Mouse (Mus musculus) embryonic facial prominence, embryonic 11.5 days (tissue): ENCODE measurements around the gene Adssl1. TPM values are rescaled to one million over a fixed set of nuclear protein-coding genes. Genes with fewer than 3 reads are reported as not detected.
A peak's percentile ranks its signal among the peaks of the same experiment; 100 is the strongest.

Experiments
- ATAC-seq: fragments of 200-750 bp; cut with Nextera tagmentation; replicated peaks from 2 replicates; pipeline ENCODE4 v1.8.0; 2017; ENCODE audit warnings: low read depth; ENCODE audit not compliant: insufficient number of reproducible peaks, low FRiP score, low TSS enrichment
- DNase-seq: peaks from one replicate; pipeline ENCODE4 v3.0.0-alpha.2; 2015; ENCODE audit warnings: low spot score
- H3K27ac ChIP-seq: fragments of 300-500 bp; sonication (generic); replicated peaks from 2 replicates; pipeline ENCODE4 v1.5.1; 2014; ENCODE audit warnings: mild to moderate bottlenecking, low read depth, low read length, control low read depth
- H3K27me3 ChIP-seq: fragments of 300-500 bp; sonication (generic); 2 replicates; pipeline ENCODE4 v1.6.1; 2014; ENCODE audit warnings: mild to moderate bottlenecking, low read length, moderate library complexity, mixed read lengths; ENCODE audit not compliant: control insufficient read depth, insufficient read depth
- H3K36me3 ChIP-seq: fragments of 300-500 bp; sonication (generic); replicated peaks from 2 replicates; pipeline ENCODE4 v1.6.1; 2014; ENCODE audit warnings: low read depth, mild to moderate bottlenecking, low read length, moderate library complexity, mixed read lengths; ENCODE audit not compliant: control insufficient read depth, insufficient read depth
- H3K4me1 ChIP-seq: fragments of 300-500 bp; sonication (generic); 2 replicates; pipeline ENCODE4 v1.6.1; 2014; ENCODE audit warnings: low read length, mixed read lengths; ENCODE audit not compliant: control insufficient read depth, insufficient read depth
- H3K4me2 ChIP-seq: fragments of 300-500 bp; sonication (generic); 2 replicates; pipeline ENCODE4 v1.6.1; 2014; ENCODE audit warnings: low read depth, mild to moderate bottlenecking, control low read depth, low read length, moderate library complexity
- H3K4me3 ChIP-seq: fragments of 300-500 bp; sonication (generic); 2 replicates; pipeline ENCODE4 v1.5.1; 2014; ENCODE audit warnings: low read depth, low read length, control low read depth
- H3K9ac ChIP-seq: fragments of 300-500 bp; sonication (generic); replicated peaks from 2 replicates; pipeline ENCODE4 v1.6.1; 2014; ENCODE audit warnings: mild to moderate bottlenecking, control low read depth, low read length
- H3K9me3 ChIP-seq: fragments of 300-500 bp; sonication (generic); replicated peaks from 2 replicates; pipeline ENCODE4 v1.6.1; 2016; ENCODE audit warnings: mild to moderate bottlenecking, low read length, inconsistent platforms, mixed read lengths; ENCODE audit not compliant: control insufficient read depth
- WGBS: fragments of 180-500 bp; shearing (Covaris S2); extraction: QIAGEN DNeasy Blood & Tissue Kit; methylation state at CpG from one replicate; pipeline ENCODE4 v1.1.7; 2014; 5-methylcytosine and 5-hydroxymethylcytosine counted together
- polyA plus RNA-seq: library from polyadenylated mRNA; unstranded; fragments of >200 nt; fragmentation: Nextera tagmentation; extraction: Ambion mirVana; gene quantifications from 2 replicates; pipeline ENCODE4 v1.2.1, GENCODE M21; 2014

Gene Adssl1
- polyA plus RNA-seq, 1 experiment from 2014 or later: 4.2 TPM

DNA sequence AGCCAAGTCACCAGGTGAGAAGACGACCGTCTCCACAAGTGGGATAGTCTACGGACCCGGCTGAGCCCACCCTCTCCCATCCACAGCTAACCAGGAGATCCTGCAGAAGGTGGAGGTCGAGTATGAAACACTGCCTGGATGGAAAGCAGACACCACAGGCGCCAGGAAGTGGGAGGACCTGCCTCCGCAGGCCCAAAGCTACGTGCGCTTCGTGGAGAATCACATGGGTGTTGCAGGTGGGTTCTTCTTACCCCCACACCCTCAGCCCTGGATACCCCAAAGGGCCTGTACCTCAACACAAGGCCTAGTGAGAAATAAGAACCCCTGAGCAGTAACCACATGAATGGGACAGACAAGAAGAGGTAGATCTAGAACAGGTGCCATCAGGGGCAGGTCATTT, 19.7 kb downstream of the Adssl1 start:
- Histone ChIP-seq H3K27me3 (no peaks in the 10 kb centered on the region), H3K27ac (no peak overlapping the region), H3K9ac (no peak overlapping the region), H3K9me3 (no peaks in the 10 kb centered on the region), H3K4me1 (no peaks in the 10 kb centered on the region), H3K4me2 (no peak overlapping the region), H3K4me3 (no peak overlapping the region), H3K36me3 (no peaks in the 10 kb centered on the region)
- DNase-seq (no peak), ATAC-seq (no peak)
- WGBS: 87% methylated on average over 10 of the region's 10 CpGs

- H3K9me3 ChIP-seq: no peaks in the 10 kb centered on the region
- ATAC-seq: no peak
- no peak overlapping the region for H3K4me2 ChIP-seq
- no peak for DNase-seq
- H3K9ac ChIP-seq: no peak overlapping the region
- H3K4me3 ChIP-seq: no peak overlapping the region
- no peak overlapping the region for H3K27ac ChIP-seq
- H3K27me3 ChIP-seq: no peaks in the 10 kb centered on the region
- 90% methylated on average over 6 of the region's 6 CpGs for WGBS
- H3K4me1 ChIP-seq: peaks cover 3% of the 10 kb centered on the region; the same call in 1 of the 2 replicates
- H3K36me3 ChIP-seq: peaks cover 3% of the 10 kb centered on the region; the same call in 1 of the 2 replicates
These were observed 23.3 kb downstream of the Adssl1 start for GRCm38 (mm10) chr12:112643126-112643525.

DNA sequence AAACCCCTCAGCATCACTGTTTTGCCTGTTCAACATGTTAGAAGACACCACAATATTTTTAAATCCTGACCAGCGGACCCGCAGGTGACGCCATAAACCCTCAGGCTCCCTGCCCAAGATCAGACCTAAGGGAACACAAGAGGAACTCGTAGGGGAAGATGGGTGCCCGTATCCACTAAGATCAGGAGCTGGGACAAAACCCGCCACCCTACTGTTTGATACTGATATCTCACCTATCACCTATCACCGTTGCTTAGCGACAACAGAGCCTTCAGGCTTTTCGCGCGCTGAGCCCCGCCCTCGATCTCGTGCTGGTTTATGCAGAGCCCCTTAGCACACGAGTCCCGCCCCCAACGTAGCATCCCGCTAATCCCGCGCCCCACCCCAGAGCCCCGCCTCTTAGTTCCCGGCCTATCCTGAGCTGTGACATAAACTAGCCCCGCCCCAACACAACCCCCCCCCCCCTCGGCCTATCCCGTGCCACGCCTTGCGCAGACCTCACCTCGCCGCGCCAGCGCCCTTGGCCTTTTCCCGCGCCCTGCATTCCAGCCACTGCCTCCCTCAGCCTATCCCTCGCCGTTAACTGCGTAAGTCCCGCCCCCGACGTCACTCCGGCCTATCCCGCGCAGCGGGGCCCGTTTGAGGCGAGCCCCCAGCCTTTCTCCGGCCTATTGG, 24.5 kb downstream of the Adssl1 start, which contains the start of gene Siva1:
Siva1 (plus strand) TSS at position 500 of the 675 bp plus-strand sequence.
- H3K9ac ChIP-seq: peak within 1 kb of the TSS; percentile 77
- H3K36me3 ChIP-seq: peaks cover 5% of the 10 kb centered on the region; the same call in 1 of the 2 replicates
- no peaks in the 10 kb centered on the region for H3K9me3 ChIP-seq
- H3K27ac ChIP-seq: peak within 1 kb of the TSS; percentile 72
- DNase-seq (peak; percentile 99), ATAC-seq (peak; percentile 97)
- H3K4me1 ChIP-seq: peaks cover 3% of the 10 kb centered on the region; the same call in 1 of the 2 replicates
- peak within 1 kb of the TSS; percentile 81 for H3K4me2 ChIP-seq
- 2% methylated on average over 41 of the region's 46 CpGs for WGBS
- no peaks in the 10 kb centered on the region for H3K27me3 ChIP-seq
- peak within 1 kb of the TSS; percentile 70 for H3K4me3 ChIP-seq

GRCm38 (mm10) chr12:112644855-112645506, 25.1 kb downstream of the Adssl1 start:
- H3K36me3 ChIP-seq: peaks cover 5% of the 10 kb centered on the region; the same call in 1 of the 2 replicates
- H3K4me2 ChIP-seq: peak overlapping the region; percentile 81
- DNase-seq (peak; percentile 61), ATAC-seq (no peak; the same call in 1 of the 2 replicates)
- under 1% methylated on average over 75 of the region's 75 CpGs for WGBS
- peaks cover 3% of the 10 kb centered on the region; the same call in 1 of the 2 replicates for H3K4me1 ChIP-seq
- H3K9me3 ChIP-seq: no peaks in the 10 kb centered on the region
- H3K9ac ChIP-seq: peak overlapping the region; percentile 77
- H3K27me3 ChIP-seq: no peaks in the 10 kb centered on the region
- peak overlapping the region; percentile 72 for H3K27ac ChIP-seq
- H3K4me3 ChIP-seq: peak overlapping the region; percentile 70

DNA sequence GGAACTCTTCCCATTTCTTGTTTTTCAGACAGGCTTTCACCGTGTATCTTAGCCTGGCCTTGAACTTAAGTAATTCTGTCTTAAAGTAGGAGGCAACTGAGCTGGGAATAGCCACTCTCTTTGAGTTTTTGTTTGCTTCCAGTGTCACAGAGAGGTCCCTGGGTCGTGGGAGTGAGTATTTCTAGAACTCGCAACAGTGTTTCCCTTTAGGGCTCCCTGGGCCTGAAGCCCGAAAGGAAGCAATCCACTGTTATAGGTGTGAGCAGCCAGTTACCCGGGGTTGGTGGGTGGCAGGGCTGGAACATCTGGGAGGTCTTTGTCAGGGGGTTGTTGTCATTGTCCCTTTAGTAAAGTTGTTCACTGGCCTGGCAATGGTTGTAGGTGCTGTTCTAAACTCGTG, 26.3 kb downstream of the Adssl1 start:
- ATAC-seq (no peak), DNase-seq (no peak)
- H3K27me3 ChIP-seq: no peaks in the 10 kb centered on the region
- no peaks in the 10 kb centered on the region for H3K9me3 ChIP-seq
- peaks cover 3% of the 10 kb centered on the region; the same call in 1 of the 2 replicates for H3K4me1 ChIP-seq
- H3K4me3 ChIP-seq: peak overlapping the region; percentile 70
- H3K4me2 ChIP-seq: peak overlapping the region; percentile 81
- H3K27ac ChIP-seq: no peak overlapping the region
- H3K9ac ChIP-seq: peak overlapping the region; percentile 77
- 62% methylated on average over 6 of the region's 6 CpGs for WGBS
- H3K36me3 ChIP-seq: peaks cover 5% of the 10 kb centered on the region; the same call in 1 of the 2 replicates

DNA sequence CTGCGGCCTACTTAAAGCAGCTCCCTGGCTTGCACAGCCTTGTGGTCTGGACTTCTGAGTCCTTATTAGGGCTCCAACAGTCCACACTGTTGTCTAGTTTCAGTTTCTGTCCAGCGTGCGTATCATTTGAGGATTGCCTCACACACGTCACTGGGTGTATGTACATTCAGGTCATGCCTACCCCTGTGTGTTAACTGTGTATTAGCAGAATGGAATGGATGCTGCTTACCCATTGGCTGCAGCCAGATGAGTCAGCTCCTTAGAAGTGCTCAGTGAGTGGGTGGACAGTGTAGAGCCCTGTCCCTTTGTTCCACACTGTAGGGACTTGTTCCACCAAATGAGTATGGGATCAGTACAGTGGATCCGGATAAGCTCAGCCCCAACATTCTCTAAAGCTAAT, 28.2 kb downstream of the Adssl1 start:
- Histone ChIP-seq H3K4me3 (no peak overlapping the region), H3K9me3 (no peaks in the 10 kb centered on the region), H3K4me2 (no peak overlapping the region), H3K27ac (no peak overlapping the region), H3K4me1 (peaks cover 3% of the 10 kb centered on the region; the same call in 1 of the 2 replicates), H3K27me3 (no peaks in the 10 kb centered on the region), H3K36me3 (peaks cover 5% of the 10 kb centered on the region; the same call in 1 of the 2 replicates), H3K9ac (no peak overlapping the region)
- DNase-seq (no peak), ATAC-seq (no peak)
- 95% methylated on average over 5 of the region's 5 CpGs for WGBS

- DNase-seq (no peak), ATAC-seq (no peak)
- Histone ChIP-seq H3K4me3 (no peak overlapping the region), H3K4me1 (no peaks in the 10 kb centered on the region), H3K9ac (no peak overlapping the region), H3K36me3 (peaks cover 15% of the 10 kb centered on the region), H3K27me3 (no peaks in the 10 kb centered on the region), H3K27ac (no peak overlapping the region), H3K9me3 (no peaks in the 10 kb centered on the region), H3K4me2 (no peak overlapping the region)
- WGBS: 78% methylated on average over 5 of the region's 5 CpGs
These were observed 32.1 kb downstream of the Adssl1 start for GRCm38 (mm10) chr12:112651778-112652439.
